Mouse (Mus musculus) liver, postnatal 0 days (tissue): ENCODE measurements at regions not wholly inside any gene's neighbourhood (a gene's known extent, or its start where the extent isn't known, plus 50 kb on each side); places are given as distances from the start of the nearest gene placed in this dataset.

Experiments used
- ATAC-seq: fragments of 200-750 bp; cut with Nextera tagmentation; 2 replicates; pipeline ENCODE4 v1.8.0; 2017; ENCODE audit warnings: mild to moderate bottlenecking, moderate library complexity
- DNase-seq: peaks from one replicate; pipeline ENCODE4 v3.0.0-alpha.2; 2016
- H3K27ac ChIP-seq: fragments of 300-500 bp; sonication (generic); 2 replicates; pipeline ENCODE4 v1.5.1; 2014; ENCODE audit warnings: antibody characterized with exemption, moderate library complexity, mild to moderate bottlenecking, low read depth
- H3K27me3 ChIP-seq: fragments of 300-500 bp; sonication (generic); 2 replicates; pipeline ENCODE4 v1.6.1; 2014; ENCODE audit warnings: low read length, control low read depth, mixed read lengths; ENCODE audit not compliant: insufficient read depth
- H3K36me3 ChIP-seq: fragments of 300-500 bp; sonication (generic); replicated peaks from 2 replicates; pipeline ENCODE4 v1.6.1; 2014; ENCODE audit warnings: mild to moderate bottlenecking, control low read depth, low read length, moderate library complexity, mixed read lengths; ENCODE audit not compliant: insufficient read depth
- H3K4me1 ChIP-seq: fragments of 300-500 bp; sonication (generic); 2 replicates; pipeline ENCODE4 v1.6.1; 2014; ENCODE audit warnings: antibody characterized with exemption, mild to moderate bottlenecking, control low read depth; ENCODE audit not compliant: insufficient read depth
- H3K4me2 ChIP-seq: fragments of 300-500 bp; sonication (generic); 2 replicates; pipeline ENCODE4 v1.6.1; 2014; ENCODE audit warnings: low read depth, mild to moderate bottlenecking, low read length, moderate library complexity, mixed read lengths
- H3K4me3 ChIP-seq: fragments of 300-500 bp; sonication (generic); 2 replicates; pipeline ENCODE4 v1.5.1; 2014; ENCODE audit warnings: low read depth, low read length
- H3K9ac ChIP-seq: fragments of 300-500 bp; sonication (generic); replicated peaks from 2 replicates; pipeline ENCODE4 v1.6.1; 2014; ENCODE audit warnings: mild to moderate bottlenecking, moderate library complexity
- H3K9me3 ChIP-seq: fragments of 300-500 bp; sonication (generic); 2 replicates; pipeline ENCODE4 v1.6.1; 2016; ENCODE audit warnings: mild to moderate bottlenecking, control low read depth, low read length, mixed read lengths
- CTCF ChIP-seq: sonication (generic); IDR thresholded peaks from 2 replicates; pipeline ENCODE4 v1.5.1; 2016; ENCODE audit warnings: antibody characterized with exemption, low read depth
- EP300 ChIP-seq: IDR thresholded peaks from 2 replicates; pipeline ENCODE4 v1.6.1; 2016; ENCODE audit warnings: antibody characterized with exemption, low read depth, mild to moderate bottlenecking
- WGBS: fragments of 180-500 bp; shearing (Covaris S2); extraction: QIAGEN DNeasy Blood & Tissue Kit; methylation state at CpG from one replicate; pipeline ENCODE4 v1.1.7; 2014; ENCODE audit not compliant: insufficient replicate concordance; 5-methylcytosine and 5-hydroxymethylcytosine counted together

GRCm38 (mm10) chr10:96209171-96209570 lies 72.8 kb downstream of the Gm5426 start:
- Histone ChIP-seq H3K27ac (no peak overlapping the region), H3K4me3 (no peak overlapping the region), H3K27me3 (no peaks in the 10 kb centered on the region), H3K4me2 (no peak overlapping the region), H3K9me3 (no peaks in the 10 kb centered on the region), H3K9ac (no peak overlapping the region), H3K4me1 (peaks cover 7% of the 10 kb centered on the region), H3K36me3 (no peaks in the 10 kb centered on the region)
- no peak for TF ChIP-seq EP300
- TF ChIP-seq CTCF = no peak
- ATAC-seq (no peak), DNase-seq (no peak)
- 84% methylated on average over 5 of the region's 5 CpGs for WGBS

DNA sequence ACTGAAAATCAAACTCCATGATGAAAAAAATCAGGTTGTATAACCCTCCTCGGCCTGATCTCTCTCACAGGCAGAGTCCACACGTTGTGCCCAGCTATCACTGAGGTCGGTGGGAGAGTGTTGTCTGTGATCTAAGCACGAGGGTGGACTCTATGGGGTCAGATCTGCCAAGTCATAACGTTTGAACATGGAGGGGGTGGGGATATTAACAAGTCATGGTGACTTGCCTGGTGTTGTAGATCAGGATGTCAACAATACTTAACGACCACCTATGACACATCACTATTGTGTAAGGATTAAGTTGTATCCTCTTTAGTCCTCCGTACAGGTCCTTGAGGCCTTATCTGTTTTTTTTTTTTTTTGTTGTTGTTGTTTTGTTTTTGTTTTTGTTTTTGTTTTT lies 74.8 kb downstream of the Gm5426 start:
- no peak for DNase-seq
- H3K27me3 ChIP-seq = no peaks in the 10 kb centered on the region
- H3K4me3 ChIP-seq = no peak overlapping the region
- WGBS = 59% methylated on average over 7 of the region's 7 CpGs
- H3K9ac ChIP-seq = no peak overlapping the region
- peaks cover 5% of the 10 kb centered on the region; the same call in 1 of the 2 replicates for H3K4me1 ChIP-seq
- TF ChIP-seq EP300 (no peak), CTCF (no peak)
- no peaks in the 10 kb centered on the region for H3K9me3 ChIP-seq
- H3K36me3 ChIP-seq = no peaks in the 10 kb centered on the region
- no peak overlapping the region for H3K4me2 ChIP-seq
- H3K27ac ChIP-seq = no peak overlapping the region
- no peak for ATAC-seq

DNA sequence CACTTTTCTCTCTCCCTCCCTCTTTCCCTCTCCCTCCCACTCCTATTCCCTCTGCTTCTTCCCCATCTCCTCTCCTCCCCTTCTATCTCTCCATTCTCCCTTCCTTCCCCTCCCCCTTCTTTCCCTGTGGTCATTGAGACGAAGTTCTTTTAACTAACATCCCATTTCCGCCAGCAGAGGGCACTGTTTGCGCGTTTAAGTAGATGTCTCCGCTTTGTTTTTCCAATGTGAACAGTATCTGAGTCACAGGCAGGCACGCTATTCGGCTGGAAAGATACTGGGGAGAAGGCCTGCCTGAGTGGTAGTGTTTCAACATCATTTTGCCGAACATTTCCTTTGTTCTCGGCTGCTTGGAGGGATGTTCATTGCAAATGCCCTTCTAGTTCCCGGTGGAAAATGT lies 77.5 kb downstream of the Gm5426 start:
- no peak overlapping the region for H3K4me3 ChIP-seq
- 2% methylated on average over 10 of the region's 10 CpGs for WGBS
- no peaks in the 10 kb centered on the region for H3K27me3 ChIP-seq
- DNase-seq (peak; percentile 87), ATAC-seq (peak; percentile 77)
- H3K27ac ChIP-seq = no peak overlapping the region
- no peak overlapping the region for H3K4me2 ChIP-seq
- no peaks in the 10 kb centered on the region for H3K36me3 ChIP-seq
- peaks cover 5% of the 10 kb centered on the region; the same call in 1 of the 2 replicates for H3K4me1 ChIP-seq
- no peak overlapping the region for H3K9ac ChIP-seq
- TF ChIP-seq CTCF (peak; percentile 92), EP300 (no peak)
- no peaks in the 10 kb centered on the region for H3K9me3 ChIP-seq

DNA sequence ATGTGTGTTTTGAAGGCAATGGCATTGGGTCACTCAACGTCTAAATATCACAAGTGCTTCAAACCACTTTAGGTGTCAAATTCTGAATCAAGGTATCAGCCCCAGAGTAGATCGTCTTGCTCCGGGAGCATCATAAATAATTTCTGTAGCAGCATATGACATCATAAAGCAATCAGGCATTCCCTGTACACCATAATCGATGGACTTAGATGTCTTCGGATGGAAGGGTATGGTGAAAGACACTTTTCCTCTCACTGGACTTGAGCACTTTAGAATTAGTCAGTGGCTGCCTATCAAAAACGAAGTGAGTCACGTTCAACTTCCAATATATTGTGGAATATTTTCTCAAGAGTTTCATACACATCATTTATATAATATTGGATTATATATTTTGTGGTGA lies 77.9 kb downstream of the Gm5426 start:
- DNase-seq = no peak
- Histone ChIP-seq H3K36me3 (no peaks in the 10 kb centered on the region), H3K9me3 (no peaks in the 10 kb centered on the region), H3K27ac (no peak overlapping the region), H3K4me2 (no peak overlapping the region), H3K27me3 (no peaks in the 10 kb centered on the region), H3K9ac (no peak overlapping the region), H3K4me1 (peaks cover 5% of the 10 kb centered on the region; the same call in 1 of the 2 replicates), H3K4me3 (no peak overlapping the region)
- no peak for TF ChIP-seq EP300
- TF ChIP-seq CTCF = no peak
- 74% methylated on average over 7 of the region's 7 CpGs for WGBS
- ATAC-seq = no peak

DNA sequence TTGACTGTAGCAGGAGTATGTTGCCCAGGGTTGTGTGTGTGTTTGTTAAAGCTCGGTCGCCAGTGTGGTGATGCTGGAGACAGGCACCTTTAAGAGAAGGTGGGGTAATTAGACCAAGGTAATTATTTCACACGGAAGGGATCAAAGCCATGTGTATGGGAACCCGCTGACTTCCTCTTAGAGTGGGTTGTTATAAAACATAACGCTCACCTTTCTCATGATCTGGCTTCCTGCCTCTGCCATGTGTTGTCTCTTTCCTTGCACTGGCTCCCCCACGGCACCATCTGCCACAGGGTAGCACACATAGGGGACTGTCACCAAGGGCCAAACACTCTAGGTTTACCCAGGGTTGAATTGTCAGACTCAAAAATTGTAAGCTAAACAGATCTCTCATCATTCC lies 78.5 kb downstream of the Gm5426 start:
- DNase-seq = no peak
- no peaks in the 10 kb centered on the region for H3K9me3 ChIP-seq
- no peak overlapping the region for H3K4me2 ChIP-seq
- 75% methylated on average over 6 of the region's 6 CpGs for WGBS
- H3K4me3 ChIP-seq = no peak overlapping the region
- no peak overlapping the region for H3K27ac ChIP-seq
- TF ChIP-seq EP300 = no peak
- TF ChIP-seq CTCF = no peak
- no peak overlapping the region for H3K9ac ChIP-seq
- ATAC-seq = no peak
- H3K4me1 ChIP-seq = 0 out of 2 replicates have a peak, but pooled peaks cover 4% of the 10 kb centered on the region
- H3K36me3 ChIP-seq = no peaks in the 10 kb centered on the region
- H3K27me3 ChIP-seq = no peaks in the 10 kb centered on the region

GRCm38 (mm10) chr10:96220731-96221130 lies 84.3 kb downstream of the Gm5426 start:
- Histone ChIP-seq H3K9me3 (no peaks in the 10 kb centered on the region), H3K27ac (no peak overlapping the region), H3K9ac (no peak overlapping the region), H3K36me3 (no peaks in the 10 kb centered on the region), H3K4me2 (no peak overlapping the region), H3K4me3 (no peak overlapping the region), H3K27me3 (no peaks in the 10 kb centered on the region), H3K4me1 (no peaks in the 10 kb centered on the region)
- 79% methylated on average over 4 of the region's 4 CpGs for WGBS
- TF ChIP-seq CTCF (no peak), EP300 (no peak)
- no peak for DNase-seq
- no peak for ATAC-seq

DNA sequence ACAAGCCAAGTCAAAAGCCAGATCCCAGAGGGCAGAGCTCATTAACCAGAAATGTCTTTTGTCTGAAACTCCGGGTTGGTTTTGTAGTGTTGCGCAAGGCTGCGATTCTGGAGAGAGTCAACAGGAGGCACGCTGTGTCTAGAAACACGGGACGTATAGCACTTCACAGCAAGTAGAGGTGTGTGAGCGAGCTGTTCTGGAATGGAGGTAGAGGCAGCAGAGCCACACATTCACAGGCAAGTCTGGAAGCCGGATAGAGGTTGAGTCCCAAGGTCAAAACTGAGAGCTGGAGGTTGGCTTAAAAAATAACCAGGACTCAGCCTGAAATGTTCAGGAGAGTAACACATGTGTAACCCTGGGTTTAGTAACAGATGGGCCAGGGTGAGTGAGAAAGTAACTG lies 94.0 kb downstream of the Gm5426 start:
- Histone ChIP-seq H3K27ac (peak overlapping the region; percentile 93), H3K4me1 (peaks cover 8% of the 10 kb centered on the region; the same call in 1 of the 2 replicates), H3K4me3 (peak overlapping the region; percentile 17; the same call in 1 of the 2 replicates), H3K9ac (peak overlapping the region; percentile 57), H3K4me2 (peak overlapping the region; percentile 56), H3K27me3 (no peaks in the 10 kb centered on the region), H3K36me3 (no peaks in the 10 kb centered on the region), H3K9me3 (no peaks in the 10 kb centered on the region)
- TF ChIP-seq CTCF (peak; percentile 76), EP300 (no peak)
- peak; percentile 84 for ATAC-seq
- 61% methylated on average over 8 of the region's 8 CpGs for WGBS
- peak; percentile 71 for DNase-seq
